Mouse (Mus musculus): Measurements from ENCODE around the gene Armcx1.
"Not testable (repeated sequence)": the region's sequence is repeated elsewhere in the genome, so short reads cannot be mapped to it uniquely, and the experiment has no call there.

The Armcx1 gene

GRCm38 (mm10) chrX:134757293-134757995 is 39.7 kb downstream of the Armcx1 start:
- no peak for DNase-seq (ENCODE audit: low spot score in 2 of 2)

- not testable (repeated sequence) for DNase-seq (ENCODE audit: low spot score in 2 of 2)
Measured at GRCm38 (mm10) chrX:134763428-134764198, 45.9 kb downstream of the Armcx1 start.

Data from natural killer cell, adult 2 months (primary cell).